Mouse (Mus musculus): Measurements from ENCODE around the gene Hint1. TPM values are rescaled to one million over a fixed set of nuclear protein-coding genes. Genes with fewer than 3 reads are reported as not detected.
A peak's percentile ranks its signal among the peaks of the same experiment; 100 is the strongest.
"Not testable (repeated sequence)": the region's sequence is repeated elsewhere in the genome, so short reads cannot be mapped to it uniquely, and the experiment has no call there.

Gene Hint1
- total RNA-seq (2021): 379 and 380 TPM in 2 replicates
- long read RNA-seq, experiment 1, transcript Hint1-201 (3 exons, 636 nt): major isoform, 261 of 269 reads
- long read RNA-seq, experiment 1, partial matches to known transcripts: 0 of 269 reads
- long read RNA-seq, experiment 1, other reads (novel, unspliced or antisense): 8 of 269 reads
- long read RNA-seq, experiment 2, transcript Hint1-201 (3 exons, 636 nt): major isoform, 262 of 274 reads
- long read RNA-seq, experiment 2, partial matches to known transcripts: 1 of 274 reads
- long read RNA-seq, experiment 2, other reads (novel, unspliced or antisense): 11 of 274 reads

GRCm38 (mm10) chr11:54866119-54867048 lies at the start of gene Hint1:
Gene Hint1 (plus strand): TSS chr11:54866383.
- DNase-seq: peak; percentile 95

- DNase-seq: no peak
These were observed 48.7 kb upstream of the Hint1 start for GRCm38 (mm10) chr11:54817449-54817848.

GRCm38 (mm10) chr11:54819489-54819888 lies 46.7 kb upstream of the Hint1 start:
- DNase-seq: peak; percentile 25

GRCm38 (mm10) chr11:54823467-54823866 lies 42.7 kb upstream of the Hint1 start:
- no peak for DNase-seq

- DNase-seq: no peak
These were observed 40.4 kb upstream of the Hint1 start for GRCm38 (mm10) chr11:54825774-54826173.

GRCm38 (mm10) chr11:54826819-54827218 lies 39.4 kb upstream of the Hint1 start:
- no peak for DNase-seq

- no peak for DNase-seq
These were observed 32.4 kb upstream of the Hint1 start for GRCm38 (mm10) chr11:54833833-54834232.

GRCm38 (mm10) chr11:54834596-54834995 lies 31.6 kb upstream of the Hint1 start:
- DNase-seq: no peak

GRCm38 (mm10) chr11:54836106-54836505 lies 30.1 kb upstream of the Hint1 start:
- DNase-seq: peak; percentile 55

GRCm38 (mm10) chr11:54839696-54840095 lies 26.5 kb upstream of the Hint1 start:
- DNase-seq: no peak

GRCm38 (mm10) chr11:54840891-54841290 lies 25.3 kb upstream of the Hint1 start:
- DNase-seq: no peak

GRCm38 (mm10) chr11:54844424-54844823 lies 21.8 kb upstream of the Hint1 start:
- DNase-seq: peak; percentile 9

- no peak for DNase-seq
These were observed 21.2 kb upstream of the Hint1 start for GRCm38 (mm10) chr11:54844959-54845358.

- no peak for DNase-seq
These were observed 20.4 kb upstream of the Hint1 start for GRCm38 (mm10) chr11:54845470-54846442.

- DNase-seq: no peak
These were observed 16.0 kb upstream of the Hint1 start for GRCm38 (mm10) chr11:54849961-54850758.

- DNase-seq: no peak
These were observed 14.5 kb upstream of the Hint1 start for GRCm38 (mm10) chr11:54851656-54852055.

GRCm38 (mm10) chr11:54858880-54859279 lies 7.3 kb upstream of the Hint1 start:
- not testable (repeated sequence) for DNase-seq

GRCm38 (mm10) chr11:54859322-54860165 lies 6.6 kb upstream of the Hint1 start:
- DNase-seq: peak; percentile 52

GRCm38 (mm10) chr11:54860256-54861038 lies 5.7 kb upstream of the Hint1 start, which contains the start of gene Lyrm7:
Gene Lyrm7 (minus strand): TSS chr11:54860916.
- peak; percentile 97 for DNase-seq

Data from adrenal gland, postnatal 14 days (tissue).